Mouse (Mus musculus) liver, embryonic 18 days (tissue): ENCODE data around the gene Ptk7. TPM values are rescaled to one million over a fixed set of nuclear protein-coding genes. Genes with fewer than 3 reads are reported as not detected.

Experiments used
- polyA plus RNA-seq: library from polyadenylated mRNA; depleted of rRNA; stranded (reverse); fragments of >200 nt; gene quantifications from 2 replicates; pipeline ENCODE4 v1.2.3, GENCODE M21; 2012; rRNA removed

Ptk7 gene
- 3.5 and 4.6 TPM in 2 replicates for polyA plus RNA-seq

GRCm38 (mm10) chr17:46628791-46629684 lies at the start of gene Ptk7:
Gene Ptk7 (minus strand): TSS chr17:46629504.

GRCm38 (mm10) chr17:46678416-46678815 lies 49.1 kb upstream of the Ptk7 start, which contains the start of gene Mea1:
Gene Mea1 (plus strand): TSS chr17:46678793.

GRCm38 (mm10) chr17:46673850-46674529 lies 44.7 kb upstream of the Ptk7 start, which contains the start of gene Rrp36:
Gene Rrp36 (minus strand): TSS chr17:46674352.

GRCm38 (mm10) chr17:46650232-46651031 lies 21.1 kb upstream of the Ptk7 start, which contains the start of gene Cul7:
Gene Cul7 (plus strand): TSS chr17:46650337.

GRCm38 (mm10) chr17:46645561-46646321 lies 16.4 kb upstream of the Ptk7 start, which contains the start of the genes Klc4 and Mrpl2:
Gene Klc4 (minus strand): TSS chr17:46646022.
Gene Mrpl2 (plus strand): TSS chr17:46646229.

GRCm38 (mm10) chr17:46555673-46556583 lies 73.4 kb downstream of the Ptk7 start, which contains the start of gene Srf:
Gene Srf (minus strand): TSS chr17:46556175.

GRCm38 (mm10) chr17:46545813-46546564 lies 83.3 kb downstream of the Ptk7 start, which contains the start of gene Cul9:
Gene Cul9 (minus strand): TSS chr17:46546388.

Other genes starting within 250 kb of the Ptk7 start
- gene Zfp318, start 245.8 kb downstream of the Ptk7 start, polyA plus RNA-seq, result 2.4 and 2.8 TPM in 2 replicates
- gene Crip3, start 200.6 kb downstream of the Ptk7 start, polyA plus RNA-seq, result 0.10 and 0.14 TPM in 2 replicates
- gene Slc22a7, start 191.0 kb downstream of the Ptk7 start, polyA plus RNA-seq, result not detected in 2 replicates
- 0.01 TPM in 2 replicates for gene Ttbk1, start 141.8 kb downstream of the Ptk7 start, polyA plus RNA-seq
- 6.1 TPM in 2 replicates for gene Dnph1, start 132.8 kb downstream of the Ptk7 start, polyA plus RNA-seq
- 2.0 and 2.2 TPM in 2 replicates for gene Cul9, start 83.1 kb downstream of the Ptk7 start, polyA plus RNA-seq
- 14.0 and 15.7 TPM in 2 replicates for gene Srf, start 73.3 kb downstream of the Ptk7 start, polyA plus RNA-seq
- 12.9 and 13.6 TPM in 2 replicates for gene Klc4, start 16.5 kb upstream of the Ptk7 start, polyA plus RNA-seq
- 33.0 and 36.6 TPM in 2 replicates for gene Mrpl2, start 16.7 kb upstream of the Ptk7 start, polyA plus RNA-seq
- gene Cul7, start 20.8 kb upstream of the Ptk7 start, polyA plus RNA-seq, result 11.3 and 14.8 TPM in 2 replicates
- gene Rrp36, start 44.8 kb upstream of the Ptk7 start, polyA plus RNA-seq, result 19.6 and 20.9 TPM in 2 replicates
- gene Mea1, start 49.3 kb upstream of the Ptk7 start, polyA plus RNA-seq, result 34.5 and 36.5 TPM in 2 replicates
- 33.1 and 33.8 TPM in 2 replicates for gene Klhdc3, start 51.4 kb upstream of the Ptk7 start, polyA plus RNA-seq
- 18.2 and 20.0 TPM in 2 replicates for gene Ppp2r5d, start 75.6 kb upstream of the Ptk7 start, polyA plus RNA-seq
- gene Pex6, start 82.0 kb upstream of the Ptk7 start, polyA plus RNA-seq, result 16.1 and 19.7 TPM in 2 replicates
- gene Gnmt, start 99.7 kb upstream of the Ptk7 start, polyA plus RNA-seq, result 352 and 359 TPM in 2 replicates
- 19.2 and 20.6 TPM in 2 replicates for gene Cnpy3, start 122.7 kb upstream of the Ptk7 start, polyA plus RNA-seq
- gene Ptcra, start 134.2 kb upstream of the Ptk7 start, polyA plus RNA-seq, result 0.02 and 0.07 TPM in 2 replicates
- gene 2310039H08Rik, start 143.1 kb upstream of the Ptk7 start, polyA plus RNA-seq, result 113 and 120 TPM in 2 replicates
- gene Rpl7l1, start 153.2 kb upstream of the Ptk7 start, polyA plus RNA-seq, result 38.3 and 40.8 TPM in 2 replicates
- gene Bicral, start 229.0 kb upstream of the Ptk7 start, polyA plus RNA-seq, result 2.2 and 2.3 TPM in 2 replicates